Mouse (Mus musculus) left cerebral cortex, postnatal 14 days (tissue): ENCODE data around the gene Kpna3. TPM values are rescaled to one million over a fixed set of nuclear protein-coding genes. Genes with fewer than 3 reads are reported as not detected.
A peak's percentile ranks its signal among the peaks of the same experiment; 100 is the strongest.
"Not testable (repeated sequence)": the region's sequence is repeated elsewhere in the genome, so short reads cannot be mapped to it uniquely, and the experiment has no call there.

Experiments
- DNase-seq, 2 experiments: peaks; one replicate each; pipeline ENCODE4 v3.0.0; 2021 to 2022; ENCODE audit warnings: low spot score in 2 of 2, mixed read lengths in 1 of 2
- intact Hi-C: fragments of 180-260 bp; cut with DNase I; formaldehyde crosslinking; loops from one replicate; pipeline ENCODE4 v1.15.1; 2025
- total RNA-seq, 2 experiments: library from RNA; stranded (reverse); gene quantifications; 2 replicates each; pipeline ENCODE4 v1.2.3; 2021

Gene Kpna3
- total RNA-seq, 2 experiments from 2014 or later = 79.1 to 79.7 TPM

DNA sequence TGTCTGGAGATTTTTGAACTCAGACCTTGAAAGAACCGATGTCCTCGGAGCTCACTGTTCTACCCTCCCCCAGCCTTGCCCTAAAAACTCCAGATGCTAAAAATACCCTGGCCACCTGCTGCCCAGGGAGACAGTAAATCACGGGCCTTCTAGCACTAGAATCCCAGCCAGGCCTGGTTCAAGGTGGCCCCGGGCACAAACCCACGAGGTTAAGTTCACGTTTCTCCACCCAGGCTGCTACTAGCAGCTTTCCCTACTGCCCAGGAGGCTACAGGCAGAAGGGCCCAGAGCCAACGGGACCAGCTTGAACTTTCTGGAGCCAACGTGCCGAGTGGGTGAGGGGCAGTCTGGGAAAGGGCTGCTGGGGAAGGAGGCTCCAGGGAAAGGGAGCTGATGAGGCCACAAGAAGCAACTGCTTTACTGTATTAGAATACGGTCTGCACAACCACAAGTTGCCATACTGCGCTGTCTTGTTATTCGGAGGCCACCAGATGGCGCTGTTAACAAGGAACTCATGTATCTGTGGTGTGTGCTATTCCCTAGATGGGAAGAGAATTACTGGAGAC, 108.6 kb downstream of the Kpna3 start:
- DNase-seq = peak; percentile 77 to 86
- intact Hi-C loops = loop anchor here (5.0 to 10.0 kb wide), 2 partner anchors 166 to 1124 kb away; partner anchors contain the start of gene Gucy1b2

DNA sequence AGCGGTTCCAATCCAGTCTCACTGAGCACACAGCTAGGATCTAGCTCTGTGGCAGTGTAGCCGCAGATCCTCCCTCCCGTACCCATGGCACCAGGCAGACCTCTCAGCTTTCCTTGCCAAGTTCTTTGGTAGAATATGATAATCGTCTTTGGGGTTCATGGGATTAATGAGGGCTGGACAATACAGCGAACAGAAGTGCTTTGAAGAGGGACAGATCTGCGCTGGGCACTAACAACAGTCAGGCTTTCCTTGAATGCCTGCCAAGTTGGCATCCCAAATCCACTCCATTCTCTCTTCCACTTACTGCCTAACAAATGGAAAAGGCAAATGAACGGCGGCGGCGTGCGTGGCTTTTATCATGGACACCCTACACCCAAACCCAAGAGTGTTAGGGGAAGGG, 109.1 kb downstream of the Kpna3 start:
- DNase-seq = peak; percentile 63 to 66
- intact Hi-C loops = loop anchor here (5.0 to 10.0 kb wide), 2 partner anchors 167 to 1124 kb away; partner anchors contain the start of gene Gucy1b2

- DNase-seq = peak; percentile 89 to 96
- intact Hi-C loops = no loop called here
Measured at GRCm38 (mm10) chr14:61327618-61328450, 111.8 kb downstream of the Kpna3 start.

- intact Hi-C loops = not testable (repeated sequence)
- DNase-seq = peak in 1 of 2 experiments; percentile 48
Measured at GRCm38 (mm10) chr14:61327007-61327406, 112.7 kb downstream of the Kpna3 start.

DNA sequence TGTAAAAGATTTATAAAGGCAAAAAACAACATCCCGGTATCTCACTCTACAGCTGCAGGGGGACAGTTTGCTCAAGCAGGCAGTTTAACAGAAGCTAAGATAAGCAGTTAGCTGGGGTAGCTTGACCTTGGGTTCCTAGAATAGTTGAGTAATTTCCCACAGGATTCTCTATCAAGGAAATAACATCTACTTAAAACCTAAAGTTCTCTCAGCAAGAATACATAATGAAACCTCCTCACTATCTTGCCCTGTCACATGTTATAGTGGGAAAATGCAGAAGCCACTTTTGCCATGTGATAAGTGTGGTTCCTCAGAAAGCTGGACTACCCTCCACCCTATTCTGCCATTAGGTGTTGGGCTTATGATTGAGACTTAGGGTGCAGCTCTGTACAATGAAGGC, 116.9 kb downstream of the Kpna3 start:
- intact Hi-C loops = no loop called here
- DNase-seq = no peak

DNA sequence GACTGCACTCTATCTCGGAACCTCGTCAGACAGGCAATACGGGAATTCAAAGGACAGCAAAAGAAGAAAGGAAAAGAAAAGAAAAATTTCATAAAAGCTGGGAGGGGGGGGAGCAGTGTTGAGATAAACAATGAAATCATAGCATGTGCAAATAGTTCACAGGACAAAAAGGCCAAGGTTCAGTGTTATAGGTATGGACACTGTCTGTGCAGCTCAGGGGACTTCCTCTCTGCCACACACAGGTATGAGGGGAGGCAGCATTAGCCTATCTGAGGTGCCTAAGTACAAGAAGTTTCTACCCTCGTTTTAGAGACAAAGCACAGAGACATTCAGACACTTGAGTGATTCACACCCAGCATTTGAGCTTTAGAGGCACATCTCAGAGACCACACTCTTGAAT, 118.5 kb downstream of the Kpna3 start:
- intact Hi-C loops = no loop called here
- no peak for DNase-seq

- intact Hi-C loops = no loop called here
Measured at GRCm38 (mm10) chr14:61320765-61321164, 118.9 kb downstream of the Kpna3 start.

DNA sequence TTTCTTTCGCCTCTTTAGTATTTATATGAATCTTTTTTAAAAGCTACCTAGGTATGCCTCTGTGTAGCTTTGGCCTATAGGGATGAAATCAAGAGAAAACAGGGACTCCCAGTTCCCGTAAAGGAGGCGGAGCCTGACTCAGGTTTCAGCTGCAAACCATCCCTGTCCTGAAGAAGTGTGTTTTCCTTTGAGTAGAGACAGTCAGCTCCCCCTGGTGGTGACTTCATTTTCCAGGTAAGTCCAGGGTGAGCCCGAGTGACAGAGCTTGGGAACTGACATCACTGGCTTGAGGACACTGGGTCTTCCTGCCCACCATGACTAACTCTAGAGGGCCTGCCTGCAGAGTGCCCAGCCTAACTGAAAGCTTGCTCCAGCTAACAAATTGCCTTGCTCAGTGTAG, 122.8 kb downstream of the Kpna3 start:
- peak; percentile 62 to 75 for DNase-seq
- intact Hi-C loops = no loop called here

More at GRCm38 (mm10) chr14:61320765-61321164, 118.9 kb downstream of the Kpna3 start:
- DNase-seq = no peak

Other genes with a start within 250 kb of the Kpna3 start
- gene Sgcg, start 181.4 kb downstream of the Kpna3 start, total RNA-seq = not detected
- under 1 TPM; 0.70 to 0.82 TPM for gene Arl11, start 130.1 kb downstream of the Kpna3 start, total RNA-seq
- 1 to 10 TPM; 4.3 to 4.5 TPM for gene Ebpl, start 79.4 kb downstream of the Kpna3 start, total RNA-seq
- gene Spryd7, start 117.0 kb upstream of the Kpna3 start, total RNA-seq = 10 to 100 TPM; 43.2 to 45.9 TPM
- 10 to 100 TPM; 10.1 to 11.4 TPM for gene Trim13, start 158.4 kb upstream of the Kpna3 start, total RNA-seq
- gene Kcnrg, start 167.6 kb upstream of the Kpna3 start, total RNA-seq = under 1 TPM; 0.64 to 0.74 TPM